Mouse (Mus musculus) CH12.LX (cell line): Measurements from ENCODE around the gene Rabggta.

Source experiments
- CTCF ChIP-seq, 2 experiments: IDR thresholded peaks in 1 of 2; conservative IDR thresholded peaks in 1 of 2; 2 replicates each; pipeline ENCODE4 v1.5.1; 2011 to 2012; ENCODE audit warnings: low read depth in 2 of 2, low read length in 2 of 2, improper control_type of control experiment in 1 of 2, inconsistent platforms in 1 of 2, mild to moderate bottlenecking in 1 of 2, moderate library complexity in 1 of 2
- JUND ChIP-seq: conservative IDR thresholded peaks from 2 replicates; pipeline ENCODE4 v1.6.1; 2011; ENCODE audit warnings: low read depth, low read length, improper control_type of control experiment
- MAFK ChIP-seq: IDR thresholded peaks from 2 replicates; pipeline ENCODE4 v1.6.1; 2011; ENCODE audit warnings: low read length, improper control_type of control experiment; ENCODE audit not compliant: insufficient replicate concordance

- no peak for TF ChIP-seq MAFK
- TF ChIP-seq JUND, result no peak
- no peak for TF ChIP-seq CTCF (conservative IDR thresholded peaks at IDR 0.05 in 1 of 2, IDR thresholded peaks at IDR 0.05 in 1 of 2; ENCODE audit: low read depth in 2 of 2, low read length in 2 of 2)
Measured at GRCm38 (mm10) chr14:55689433-55689832, 32.6 kb downstream of the Rabggta start.
